Mouse (Mus musculus) frontal cortex, postnatal 10 days (tissue): Measurements from ENCODE around the gene Mars2.

Experiments used
- DNase-seq, 2 experiments: peaks; one replicate each; pipeline ENCODE4 v3.0.0; 2022; ENCODE audit warnings: low spot score in 2 of 2, mixed read lengths in 1 of 2

The Mars2 gene

GRCm38 (mm10) chr1:55236890-55237642 is at the start of gene Mars2:
Gene Mars2 (plus strand): TSS chr1:55237177.
- peak; percentile 91 to 96 for DNase-seq

GRCm38 (mm10) chr1:55192015-55192414 is 45.0 kb upstream of the Mars2 start:
- no peak for DNase-seq

GRCm38 (mm10) chr1:55192824-55193223 is 44.2 kb upstream of the Mars2 start:
- no peak for DNase-seq

- peak in 1 of 2 experiments; percentile 28 for DNase-seq
Measured at GRCm38 (mm10) chr1:55193316-55193715, 43.7 kb upstream of the Mars2 start.

GRCm38 (mm10) chr1:55194064-55194915 is 42.7 kb upstream of the Mars2 start:
- DNase-seq: no peak

- no peak for DNase-seq
Measured at GRCm38 (mm10) chr1:55195021-55195420, 42.0 kb upstream of the Mars2 start.

- no peak for DNase-seq
Measured at GRCm38 (mm10) chr1:55196327-55197003, 40.5 kb upstream of the Mars2 start.

- no peak for DNase-seq
Measured at GRCm38 (mm10) chr1:55198719-55199118, 38.3 kb upstream of the Mars2 start.

GRCm38 (mm10) chr1:55201850-55202752 is 34.9 kb upstream of the Mars2 start:
- DNase-seq: peak; percentile 30 to 39

GRCm38 (mm10) chr1:55205808-55206327 is 31.1 kb upstream of the Mars2 start:
- no peak for DNase-seq

- DNase-seq: no peak
Measured at GRCm38 (mm10) chr1:55207561-55207960, 29.4 kb upstream of the Mars2 start.

GRCm38 (mm10) chr1:55208500-55209140 is 28.4 kb upstream of the Mars2 start:
- no peak for DNase-seq

- no peak for DNase-seq
Measured at GRCm38 (mm10) chr1:55210202-55210965, 26.6 kb upstream of the Mars2 start.

GRCm38 (mm10) chr1:55211081-55211480 is 25.9 kb upstream of the Mars2 start:
- no peak for DNase-seq

- no peak for DNase-seq
Measured at GRCm38 (mm10) chr1:55212771-55213170, 24.2 kb upstream of the Mars2 start.

GRCm38 (mm10) chr1:55213475-55213874 is 23.5 kb upstream of the Mars2 start:
- no peak for DNase-seq

- DNase-seq: no peak
Measured at GRCm38 (mm10) chr1:55213936-55214335, 23.0 kb upstream of the Mars2 start.

GRCm38 (mm10) chr1:55215185-55215813 is 21.7 kb upstream of the Mars2 start:
- DNase-seq: no peak

- DNase-seq: no peak
Measured at GRCm38 (mm10) chr1:55217191-55217590, 19.8 kb upstream of the Mars2 start.
